8 mouse cellular contexts compared by ENCODE assay signal in genomic region chr4:150008325-150008852, GRCm38 (mm10). TPM values are rescaled to one million over a fixed set of nuclear protein-coding genes. Genes with fewer than 3 reads are reported as not detected.
DNase-seq lines count a peak whose midpoint lies in the region; ATAC-seq and TF ChIP-seq lines count a peak whose summit lies in the region.

No protein-coding gene starts in this region.

- H3K9ac ChIP-seq in forebrain, embryonic 15.5 days (replicated peaks), result peak overlapping the region; percentile 68

- ATAC-seq in G1E (ENCODE audit: extremely low read depth, insufficient number of reproducible peaks, low FRiP score, poor library complexity, severe bottlenecking), result peak; percentile 84
- ATAC-seq in cerebellum, adult (ENCODE audit: insufficient number of reproducible peaks, low FRiP score, low TSS enrichment), result peak; percentile 66; the same call in 1 of the 2 replicates
- peak; percentile 88 for ATAC-seq in forebrain, embryonic 15.5 days (replicated peaks)

- intact Hi-C loops in heart, postnatal 25 days (cut with DNase I), result loop anchor here (2.0 kb wide), 1 partner anchor 18 kb away; no protein-coding TSS in a partner anchor

- H3K36me3 ChIP-seq in G1E (replicated peaks), result peaks cover 17% of the 10 kb centered on the region
- no peaks in the 10 kb centered on the region for H3K36me3 ChIP-seq in forebrain, embryonic 15.5 days

- peak overlapping the region; percentile 86 for H3K27ac ChIP-seq in forebrain, embryonic 15.5 days (replicated peaks)

- H3K27me3 ChIP-seq in G1E (ENCODE audit: insufficient read depth, low read length), result no peaks in the 10 kb centered on the region
- no peaks in the 10 kb centered on the region for H3K27me3 ChIP-seq in forebrain, embryonic 15.5 days

- H3K4me3 ChIP-seq in G1E (ENCODE audit: low read depth, low read length), result peak overlapping the region; percentile 75
- peak overlapping the region; percentile 65 for H3K4me3 ChIP-seq in forebrain, embryonic 15.5 days

- H3K9me3 ChIP-seq in G1E (replicated peaks), result no peaks in the 10 kb centered on the region
- H3K9me3 ChIP-seq in forebrain, embryonic 15.5 days, result no peaks in the 10 kb centered on the region

- 0% methylated on average over 42 of the region's 42 CpGs for WGBS in forebrain, embryonic 15.5 days

- peak overlapping the region; percentile 88 for H3K4me2 ChIP-seq in forebrain, embryonic 15.5 days (replicated peaks)

- H3K4me1 ChIP-seq in G1E (ENCODE audit: insufficient read depth, low read depth, low read length), result peaks cover 48% of the 10 kb centered on the region
- H3K4me1 ChIP-seq in forebrain, embryonic 15.5 days, result peaks cover 7% of the 10 kb centered on the region; the same call in 1 of the 2 replicates

- peak; percentile 21; the same call in 1 of the 2 replicates for TF ChIP-seq CTCF in G1E (IDR thresholded peaks at IDR 0.05; ENCODE audit: low read depth, low read length)

- peak; percentile 71 for DNase-seq in G1E (ENCODE audit: low spot score)
- DNase-seq in heart, postnatal 25 days (ENCODE audit: low spot score), result peak; percentile 77
- DNase-seq in layer of hippocampus, postnatal 14 days (ENCODE audit: low spot score in 2 of 2), result peak; percentile 53 to 67
- DNase-seq in lung, postnatal 4 days, result peak; percentile 91 to 94
- peak; percentile 85 for DNase-seq in retina, embryonic 14.5 days (ENCODE audit: low spot score)
- DNase-seq in urinary bladder, adult 18-20 months (ENCODE audit: low spot score in 2 of 2), result peak; percentile 53 to 76

RNA-seq across cellular contexts. Expression of gene H6pd, which starts 0.4 kb away (rescaled TPM):
- total RNA-seq in G1E (2014; fragmentation: Nextera tagmentation) (5.3 and 7.1 TPM in 2 replicates), G1E (2017) (6.4 and 7.0 TPM in 2 replicates)
- polyA plus RNA-seq in G1E (2012), result 6.4 and 8.3 TPM in 2 replicates
- 1.2 and 1.5 TPM in 2 replicates for polyA plus RNA-seq in forebrain, embryonic 15.5 days (2015; fragmentation: Nextera tagmentation; extraction: Ambion mirVana)
- 10 to 100 TPM; 39.8 to 45.4 TPM for total RNA-seq in heart, postnatal 25 days (2021)
- 10 to 100 TPM; 11.5 to 12.2 TPM for total RNA-seq in layer of hippocampus, postnatal 14 days (2021)

RNA-seq across cellular contexts. Expression of gene Spsb1, which starts 53.5 kb away (rescaled TPM):
- not detected in 2 replicates for total RNA-seq in G1E (2014; fragmentation: Nextera tagmentation)
- not detected in 2 replicates for total RNA-seq in G1E (2017)
- polyA plus RNA-seq in G1E (2012), result 0.08 and 0.20 TPM in 2 replicates
- 6.0 and 6.8 TPM in 2 replicates for polyA plus RNA-seq in forebrain, embryonic 15.5 days (2015; fragmentation: Nextera tagmentation; extraction: Ambion mirVana)
- 10 to 100 TPM; 32.6 to 36.7 TPM for total RNA-seq in heart, postnatal 25 days (2021)
- total RNA-seq in layer of hippocampus, postnatal 14 days (2021), result 10 to 100 TPM; 25.3 to 29.1 TPM

Comparison
In these comparisons a context has a peak if more than half of its experiments do, and no peak if none do; other contexts are left out.
1. Peak in every context shown above with its lines: DNase-seq, ATAC-seq, H3K4me3 ChIP-seq and H3K27ac ChIP-seq.
2. RNA of gene Spsb1, which starts 53.5 kb away (total RNA-seq): 32.6 to 36.7 TPM in heart, postnatal 25 days and 25.3 to 29.1 TPM in layer of hippocampus, postnatal 14 days; not detected in G1E; every median in the first group is over 10 times any median in the second.